Mouse (Mus musculus) MEL (cell line): ENCODE measurements around the gene Ptprj.

Source experiments
- CTCF ChIP-seq, 3 experiments: IDR thresholded peaks in 2 of 3; conservative IDR thresholded peaks in 1 of 3; 2 replicates each; pipeline ENCODE4 v1.5.1; 2011 to 2012; ENCODE audit warnings: low read length in 3 of 3, low read depth in 2 of 3, mild to moderate bottlenecking in 2 of 3, improper control_type of control experiment in 1 of 3, inconsistent platforms in 1 of 3, mixed read lengths in 1 of 3, moderate library complexity in 1 of 3; ENCODE audit not compliant: control insufficient read depth in 1 of 3, insufficient read depth in 1 of 3, poor library complexity in 1 of 3, severe bottlenecking in 1 of 3
- ELF1 ChIP-seq: IDR thresholded peaks from 2 replicates; pipeline ENCODE4 v1.6.1; 2014; ENCODE audit warnings: low read depth, mild to moderate bottlenecking, inconsistent platforms, low read length, improper control_type of control experiment, moderate library complexity
- EP300 ChIP-seq, 2 experiments: IDR thresholded peaks; 2 replicates each; pipeline ENCODE4 v1.6.1; 2011; ENCODE audit warnings: improper control_type of control experiment in 2 of 2, low read length in 2 of 2, low read depth in 1 of 2, mild to moderate bottlenecking in 1 of 2
- GATA1 ChIP-seq: IDR thresholded peaks from 2 replicates; pipeline ENCODE4 v1.6.1; 2011; ENCODE audit warnings: low read depth, low read length, improper control_type of control experiment

- TF ChIP-seq ELF1 (no peak), CTCF (IDR thresholded peaks at IDR 0.05 in 2 of 3, conservative IDR thresholded peaks at IDR 0.05 in 1 of 3; ENCODE audit: control insufficient read depth in 1 of 3, insufficient read depth in 1 of 3, low read depth in 2 of 3, low read length in 3 of 3, poor library complexity in 1 of 3, severe bottlenecking in 1 of 3) (no peak), EP300 (IDR thresholded peaks at IDR 0.05; ENCODE audit: low read depth in 1 of 2, low read length in 2 of 2) (no peak), GATA1 (no peak)
These were observed 79.6 kb downstream of the Ptprj start for GRCm38 (mm10) chr2:90500892-90501291.
